Mouse (Mus musculus) cerebellum, adult 2 months (tissue): ENCODE results near the gene Uvrag.

Experiments
- CTCF ChIP-seq: fragments of 200-500 bp; IDR thresholded peaks from 2 replicates; pipeline ENCODE4 v1.5.1; 2011; ENCODE audit warnings: low read depth, mild to moderate bottlenecking, control low read depth, low read length, moderate library complexity, borderline replicate concordance; ENCODE audit not compliant: insufficient read depth
- POLR2A ChIP-seq: fragments of 200-500 bp; IDR thresholded peaks from 2 replicates; pipeline ENCODE4 v1.6.1; 2011; ENCODE audit warnings: low read length, control low read depth, borderline replicate concordance; ENCODE audit not compliant: insufficient read depth

DNA sequence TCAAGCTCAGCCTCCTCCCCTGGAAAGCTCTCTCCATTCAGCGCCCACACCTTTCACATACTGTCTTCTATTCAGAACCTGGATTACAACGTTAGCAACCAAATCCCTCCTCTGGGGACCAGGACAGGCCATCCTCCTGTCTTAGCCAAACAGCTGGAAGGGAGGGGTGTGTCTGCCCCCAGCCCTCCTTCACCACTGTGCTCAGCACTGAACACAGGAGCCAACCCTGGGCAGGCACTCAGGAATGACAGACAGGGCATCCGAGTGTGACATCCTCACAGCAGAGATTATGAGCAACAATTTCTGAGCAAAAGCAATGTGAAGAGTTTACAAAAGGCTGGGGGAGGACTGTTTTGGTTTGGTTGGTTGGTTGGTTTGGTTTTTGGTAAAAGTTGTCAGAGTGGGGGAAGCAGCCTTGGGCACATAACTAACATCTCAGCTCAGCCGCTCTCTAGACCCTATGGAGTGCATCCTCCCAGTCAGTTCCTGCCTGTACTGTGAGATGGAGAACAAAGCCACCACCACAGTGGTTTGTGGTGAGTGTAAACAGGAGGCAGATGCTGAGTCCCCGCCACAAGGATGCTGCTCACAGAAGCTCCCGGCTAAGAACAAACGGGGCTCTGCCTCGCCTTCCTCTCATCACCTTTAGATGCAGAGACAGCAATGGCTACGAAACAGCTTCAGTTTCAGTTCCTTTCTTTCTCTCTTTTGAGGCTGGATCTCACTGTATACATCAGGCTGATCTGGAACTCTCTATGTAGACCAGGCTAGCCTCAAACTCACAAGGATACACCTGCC lies 54.1 kb downstream of the Uvrag start:
- TF ChIP-seq CTCF (no peak), POLR2A (no peak)
